Mouse (Mus musculus) kidney, postnatal 36 days (tissue): ENCODE results near the gene Mta3.
A peak's percentile ranks its signal among the peaks of the same experiment; 100 is the strongest.

Experiments used
- DNase-seq, 2 experiments: peaks; one replicate each; pipeline ENCODE4 v3.0.0; 2021 to 2022; ENCODE audit warnings: mixed read lengths in 2 of 2

The Mta3 gene

DNA sequence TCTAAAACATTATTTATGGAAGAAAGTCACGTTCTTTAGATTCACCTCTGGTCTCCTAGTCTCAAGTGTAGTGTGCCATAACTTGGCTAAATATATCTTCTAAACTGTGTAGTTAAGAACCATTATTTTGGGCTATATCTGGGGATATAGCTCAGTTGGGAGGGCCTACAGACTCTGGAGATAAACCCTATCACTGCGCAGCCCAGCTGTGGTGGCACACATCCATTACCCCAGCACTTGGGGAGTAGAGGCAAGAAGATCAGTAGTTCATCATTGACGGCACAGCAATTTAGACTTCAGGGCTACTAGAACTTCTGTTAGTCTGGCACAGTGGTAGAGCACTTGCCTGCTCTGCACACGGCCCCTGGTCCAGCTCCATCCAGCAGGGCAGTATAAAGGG, 107.1 kb downstream of the Mta3 start:
- DNase-seq = no peak

DNA sequence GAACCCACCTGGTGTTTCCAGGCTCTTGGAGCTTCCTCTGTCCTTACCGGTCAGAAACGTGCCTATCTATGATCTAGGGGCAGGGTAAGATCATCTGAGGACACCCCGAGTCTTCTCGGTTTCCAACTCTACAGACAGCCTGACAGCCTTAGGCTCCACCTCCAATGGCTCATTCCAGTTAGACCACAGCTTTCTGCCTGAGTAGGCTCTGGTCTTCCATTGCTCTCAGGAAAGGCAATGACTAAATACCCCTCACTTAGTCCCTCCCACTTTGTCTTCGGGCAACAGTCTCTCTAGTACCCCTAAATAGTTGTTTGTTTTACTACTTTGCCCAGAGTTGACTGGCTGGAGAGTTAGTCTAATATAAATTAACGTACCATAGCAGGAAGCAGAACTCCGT, 111.0 kb downstream of the Mta3 start:
- no peak for DNase-seq

DNA sequence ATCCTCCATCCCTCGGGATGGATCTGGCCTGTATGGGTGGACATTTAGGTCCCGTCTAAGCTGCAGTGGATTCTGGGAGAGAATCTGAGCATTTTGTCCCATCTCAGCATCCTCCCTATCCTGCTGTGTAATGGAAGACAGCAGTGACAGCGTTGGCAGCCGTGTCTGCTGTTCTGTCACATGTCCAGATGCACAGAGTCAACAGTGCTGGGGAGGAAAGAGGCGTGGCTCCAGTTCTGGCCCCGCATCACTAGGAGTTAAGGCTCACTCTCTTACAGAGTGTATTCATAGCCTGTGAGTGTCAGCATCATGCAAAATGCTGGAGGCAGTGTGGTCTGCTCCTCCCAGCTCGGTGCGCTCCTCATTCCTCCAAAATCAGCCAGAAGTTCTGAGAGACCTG, 113.5 kb downstream of the Mta3 start:
- no peak for DNase-seq

DNA sequence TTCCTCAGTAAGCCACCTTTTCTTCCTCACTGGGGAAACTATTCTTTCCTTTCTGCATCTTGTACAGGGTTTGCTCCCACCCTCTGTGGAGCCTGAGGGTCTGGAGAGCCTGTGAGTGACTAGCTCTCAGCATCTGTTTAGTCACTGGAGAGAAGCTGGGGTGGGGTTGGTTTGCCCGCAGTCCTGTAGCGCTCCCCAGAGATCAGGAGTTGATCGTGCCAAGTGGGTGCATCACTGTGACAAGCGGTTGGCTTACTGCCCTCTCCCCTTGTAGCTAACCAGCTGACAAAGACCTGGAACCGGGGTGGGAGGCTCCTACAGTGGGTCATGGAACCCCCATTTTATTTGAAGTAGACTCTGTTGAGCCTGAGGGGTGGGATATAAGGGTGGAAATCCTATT, 114.7 kb downstream of the Mta3 start:
- DNase-seq = no peak

DNA sequence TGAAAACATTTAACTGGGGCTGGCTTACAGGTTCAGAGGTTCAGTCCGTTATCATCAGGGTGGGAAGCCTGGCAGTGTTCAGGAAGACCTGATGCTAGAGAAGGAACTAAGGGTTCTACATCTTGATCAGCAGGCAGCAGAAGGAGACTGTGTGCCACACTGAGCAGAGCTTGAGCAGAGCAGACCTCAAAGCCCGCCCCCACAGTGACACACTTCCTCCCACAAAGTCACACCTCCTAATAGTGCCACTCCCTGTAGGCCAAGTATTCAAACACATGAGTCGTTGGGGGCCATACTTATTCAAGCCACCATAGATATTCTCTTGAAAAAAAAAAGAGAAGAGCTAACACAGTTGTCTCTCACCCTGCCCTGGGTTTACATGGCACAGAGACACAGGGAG, 115.9 kb downstream of the Mta3 start:
- no peak for DNase-seq

DNA sequence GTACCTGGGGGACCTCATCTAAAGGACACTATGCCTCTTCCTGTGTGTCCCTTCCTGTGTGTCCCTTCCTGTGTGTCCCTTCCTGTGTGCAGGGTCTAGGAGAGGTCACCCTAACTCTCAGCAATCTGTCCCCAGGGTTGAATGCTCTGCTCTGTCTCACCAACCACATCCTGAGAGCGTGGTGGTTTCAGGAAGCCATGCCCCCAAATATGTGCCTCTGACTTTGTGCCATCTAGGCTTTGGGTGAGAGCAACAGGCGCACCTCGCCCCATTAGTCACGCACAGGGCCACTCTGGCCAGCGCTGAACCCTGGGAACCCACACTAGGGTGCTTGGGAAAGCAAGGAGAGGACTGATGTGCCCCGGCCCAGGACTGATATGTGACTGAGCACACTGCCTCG, 117.9 kb downstream of the Mta3 start:
- no peak for DNase-seq

DNA sequence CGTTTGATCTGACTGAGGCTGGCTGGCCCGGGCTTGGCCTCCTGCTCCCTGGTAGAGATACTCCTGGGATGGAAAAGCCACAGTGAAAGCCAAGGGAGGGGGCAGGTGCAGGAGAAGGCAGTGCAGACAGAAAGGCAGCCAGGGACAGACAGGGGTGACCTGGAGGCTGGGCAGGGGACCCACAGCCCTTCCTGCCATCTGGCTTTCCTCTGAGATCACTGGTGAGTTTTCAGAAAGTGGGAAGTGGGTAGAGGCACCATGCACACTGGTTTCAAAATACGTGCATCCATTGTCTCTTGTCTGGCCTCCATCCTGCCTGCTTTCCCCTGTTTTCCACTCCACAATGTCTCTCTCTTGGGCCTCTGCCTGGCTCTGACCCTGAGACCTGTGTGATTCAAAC, 123.4 kb downstream of the Mta3 start:
- no peak for DNase-seq

DNA sequence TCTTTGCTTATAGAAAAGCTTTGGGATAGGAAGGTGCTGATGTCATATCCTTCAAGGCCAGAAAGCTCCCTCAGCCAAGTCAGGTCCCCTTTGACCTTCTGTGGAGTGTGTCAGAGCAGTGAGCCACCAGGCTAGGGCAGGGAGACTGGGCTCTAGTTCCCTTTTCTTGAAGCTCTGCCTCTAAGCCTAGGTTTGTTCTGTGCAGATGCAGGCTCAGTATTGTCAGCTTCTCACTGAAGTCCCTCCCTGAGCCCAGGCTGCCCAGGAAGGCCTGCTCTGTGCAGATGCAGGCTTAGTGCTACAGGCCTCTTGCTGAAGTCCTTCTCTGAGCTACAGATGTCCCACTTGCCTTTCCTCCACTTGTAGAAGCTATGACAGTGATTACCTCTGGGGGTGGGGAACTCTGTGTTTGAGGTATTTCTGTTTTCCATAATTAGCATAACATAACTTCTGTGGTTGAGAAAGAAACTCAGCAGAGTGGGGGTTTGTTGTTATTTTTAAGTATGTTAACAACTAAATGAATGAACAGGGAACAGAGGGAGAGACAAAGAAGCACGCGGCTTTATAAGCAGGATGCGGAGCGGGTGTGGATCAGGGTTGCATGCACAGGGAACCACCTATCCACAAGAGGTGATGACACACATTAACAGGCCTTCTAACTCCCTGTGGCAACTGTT, 124.8 kb downstream of the Mta3 start:
- DNase-seq = no peak

DNA sequence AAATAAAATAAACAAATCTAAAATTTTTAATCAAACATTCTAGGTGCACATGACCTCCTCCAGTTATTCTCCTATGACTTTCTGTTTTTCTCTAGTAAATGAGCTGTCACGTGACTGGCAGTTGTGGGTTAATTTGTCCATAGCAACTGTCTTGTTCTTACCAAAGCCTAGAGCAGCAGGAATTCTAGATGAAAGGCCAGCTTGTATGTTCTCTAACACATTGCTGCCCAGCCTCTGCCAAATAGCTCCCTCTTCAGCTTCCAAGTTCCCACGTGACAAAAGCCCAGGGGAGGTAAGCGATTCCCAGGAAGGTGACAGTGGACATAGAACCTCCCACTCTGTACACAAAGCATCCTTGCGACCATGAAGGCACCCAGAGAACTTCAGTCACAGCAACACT, 128.2 kb downstream of the Mta3 start:
- DNase-seq = no peak

DNA sequence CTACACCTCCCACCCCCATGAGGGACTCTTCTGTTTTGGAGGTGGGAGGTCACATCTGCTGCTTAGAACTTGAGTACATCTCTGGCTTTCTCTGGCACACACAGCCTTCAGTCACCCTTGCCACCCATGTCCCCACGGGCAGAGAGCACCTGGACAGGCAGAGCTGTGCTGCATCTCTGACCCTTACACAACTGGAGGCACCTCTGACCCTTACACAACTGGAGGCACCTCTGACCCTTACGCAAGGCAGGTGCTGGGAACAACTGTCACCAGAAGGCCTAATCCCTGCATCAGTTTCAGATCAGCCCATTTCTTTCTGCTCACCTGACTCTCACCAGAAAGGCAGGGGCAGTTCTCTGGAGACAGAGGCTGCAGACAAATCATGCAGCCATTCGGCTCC, 130.1 kb downstream of the Mta3 start:
- peak in 1 of 2 experiments; percentile 47 for DNase-seq

DNA sequence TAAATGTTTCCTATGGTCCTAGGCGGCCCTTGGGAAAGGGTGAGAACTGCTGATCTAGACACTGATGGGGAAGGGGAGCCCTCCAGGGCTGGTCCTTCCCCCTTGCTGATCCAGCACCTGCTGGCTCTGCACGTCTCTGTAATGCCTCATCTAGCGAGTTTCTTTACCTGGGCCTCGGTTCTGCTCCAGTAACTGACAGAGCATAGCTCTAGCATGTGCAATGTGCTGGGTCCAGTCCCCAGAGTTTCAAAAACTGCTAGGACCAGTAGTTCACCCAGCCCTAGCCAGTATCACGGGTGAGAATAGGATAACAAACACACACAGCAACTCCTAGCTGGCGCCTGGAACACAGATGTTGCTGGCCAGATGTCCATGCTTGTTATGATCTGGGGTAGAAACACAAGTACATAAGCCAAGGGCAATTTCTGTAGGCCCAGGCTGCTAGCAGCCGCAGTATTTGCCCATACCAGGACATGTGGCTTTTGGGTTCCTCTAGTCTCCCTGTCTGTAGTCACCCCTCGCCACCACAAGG, 131.8 kb downstream of the Mta3 start:
- no peak for DNase-seq

DNA sequence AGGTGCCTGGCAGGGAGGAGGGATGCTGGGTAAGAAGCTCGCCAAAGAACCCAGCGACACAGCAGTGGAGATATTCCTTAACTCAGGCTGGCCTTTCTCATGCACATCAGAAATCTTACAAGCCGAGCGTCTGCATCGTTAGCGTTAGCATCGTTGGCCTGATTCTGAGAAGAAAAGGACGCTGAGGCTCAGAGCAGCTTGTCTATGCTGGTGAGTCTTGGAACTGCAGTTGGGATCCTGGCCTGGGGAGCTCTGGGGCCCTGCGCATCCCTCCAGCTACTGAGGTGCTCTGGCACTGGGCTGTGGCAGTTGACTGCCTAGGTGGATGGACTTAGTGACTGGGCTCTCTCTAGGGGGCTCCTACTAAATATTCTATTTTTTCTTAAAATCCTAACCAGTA, 133.2 kb downstream of the Mta3 start:
- no peak for DNase-seq

DNA sequence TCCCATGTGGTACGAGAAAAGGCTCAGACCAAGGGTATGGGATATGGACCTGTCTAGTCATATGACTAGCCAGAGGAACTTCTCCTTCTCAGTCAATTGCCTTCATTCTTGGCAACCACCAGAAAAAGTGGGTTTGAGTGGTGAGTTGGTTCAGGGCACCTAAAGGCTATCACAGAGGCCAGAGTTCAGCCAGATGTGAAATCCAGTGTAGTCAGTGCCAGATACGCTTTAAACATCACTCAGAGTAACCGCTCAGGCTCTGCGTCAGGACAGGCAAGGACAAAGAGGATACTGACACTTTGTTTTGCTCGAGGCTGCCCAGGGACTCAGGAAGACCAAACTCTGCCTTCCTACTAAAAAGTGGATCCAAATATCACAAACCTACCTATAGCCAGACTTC, 135.0 kb downstream of the Mta3 start:
- no peak for DNase-seq

DNA sequence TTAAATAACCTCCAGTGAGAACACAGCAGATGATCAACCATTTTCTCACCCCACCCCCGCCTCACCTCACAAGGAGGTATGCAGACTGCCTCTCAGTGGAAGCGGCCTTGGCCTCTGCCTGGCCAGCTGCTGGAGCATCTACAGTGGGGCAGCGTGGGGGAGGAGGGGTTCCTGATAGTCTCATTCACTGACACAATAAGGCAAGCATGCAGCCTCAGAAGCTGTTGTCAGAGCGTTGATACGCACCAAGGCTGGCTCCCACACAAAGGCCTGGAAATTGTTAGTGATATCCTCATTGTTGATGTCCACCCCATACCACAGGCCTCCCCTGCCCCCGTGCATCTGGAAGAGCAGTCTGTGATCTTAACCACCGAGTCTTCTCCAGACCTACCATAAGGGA, 137.8 kb downstream of the Mta3 start:
- DNase-seq = no peak

DNA sequence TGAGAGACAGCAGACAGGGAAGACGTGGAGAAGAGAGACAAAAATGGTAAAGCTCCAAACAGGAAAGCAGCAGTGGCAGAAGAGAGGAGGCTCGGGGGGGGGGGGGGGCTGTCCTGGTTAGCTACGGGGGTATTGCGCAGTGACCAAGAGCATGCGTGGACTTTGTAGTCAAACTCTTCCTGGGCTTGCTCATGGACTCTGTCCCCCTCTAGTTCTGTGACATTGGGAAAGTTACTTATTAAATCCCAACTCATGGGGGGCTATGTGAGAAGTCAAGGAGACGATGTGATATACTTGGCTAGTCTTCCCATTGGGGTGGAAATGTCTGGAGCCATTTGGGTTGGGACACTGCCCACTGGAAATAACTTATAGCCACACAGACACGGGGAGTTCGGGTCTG, 139.6 kb downstream of the Mta3 start:
- DNase-seq = peak; percentile 51 to 79

DNA sequence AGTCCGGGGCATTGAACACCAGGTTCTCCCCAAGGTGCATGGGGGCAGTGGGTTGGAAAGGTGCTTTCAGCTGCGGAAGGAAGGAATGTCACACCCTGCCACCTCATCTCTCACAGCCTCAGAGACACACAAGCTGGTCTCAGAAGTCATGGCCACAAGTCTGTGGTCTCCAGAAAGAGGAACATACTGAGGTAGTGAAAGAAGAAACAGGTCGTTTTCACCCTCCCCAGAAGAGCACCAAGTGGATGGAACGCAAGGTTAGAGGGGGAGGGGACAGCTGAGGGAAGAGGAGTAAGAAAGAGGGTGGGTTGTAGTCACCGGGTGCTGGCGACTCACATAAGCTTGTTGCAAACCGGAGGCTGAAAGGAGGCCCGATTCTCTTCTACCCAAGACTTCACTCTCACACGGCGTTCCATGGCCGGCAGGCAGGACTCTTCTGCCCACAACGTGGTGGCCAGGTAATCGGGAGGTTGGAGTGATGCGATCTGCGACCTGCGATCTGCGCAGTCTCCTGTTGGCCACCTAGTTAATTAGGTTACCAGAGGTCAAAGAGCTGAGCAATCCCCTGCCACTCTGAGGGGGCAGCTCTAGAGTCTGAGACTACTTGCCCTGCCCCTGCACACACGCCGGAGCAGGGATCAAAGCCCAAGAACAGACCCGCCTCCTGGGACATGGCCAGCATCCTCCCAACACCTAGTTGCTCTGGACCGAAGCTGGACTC, 140.5 kb downstream of the Mta3 start:
- peak; percentile 91 to 94 for DNase-seq

DNA sequence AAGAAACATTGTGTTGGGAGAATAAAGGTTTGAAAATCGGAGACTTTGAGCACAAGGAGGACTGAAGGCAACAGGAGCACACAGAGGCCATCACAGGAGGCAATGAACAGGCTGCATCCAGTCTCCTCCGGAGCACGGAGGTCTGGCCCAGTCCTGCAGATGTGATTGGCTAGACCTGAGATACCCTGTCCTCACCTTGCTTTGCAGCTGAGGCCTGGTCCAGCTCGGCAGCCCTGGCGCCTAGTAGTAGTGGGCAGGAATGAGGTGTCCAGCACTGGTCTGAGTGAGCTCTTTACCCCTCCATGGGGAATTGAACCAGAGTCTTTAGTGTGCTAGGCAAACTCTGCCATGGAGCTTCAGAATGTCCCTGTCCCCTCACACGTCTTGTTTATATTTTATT, 141.1 kb downstream of the Mta3 start:
- DNase-seq = no peak

DNA sequence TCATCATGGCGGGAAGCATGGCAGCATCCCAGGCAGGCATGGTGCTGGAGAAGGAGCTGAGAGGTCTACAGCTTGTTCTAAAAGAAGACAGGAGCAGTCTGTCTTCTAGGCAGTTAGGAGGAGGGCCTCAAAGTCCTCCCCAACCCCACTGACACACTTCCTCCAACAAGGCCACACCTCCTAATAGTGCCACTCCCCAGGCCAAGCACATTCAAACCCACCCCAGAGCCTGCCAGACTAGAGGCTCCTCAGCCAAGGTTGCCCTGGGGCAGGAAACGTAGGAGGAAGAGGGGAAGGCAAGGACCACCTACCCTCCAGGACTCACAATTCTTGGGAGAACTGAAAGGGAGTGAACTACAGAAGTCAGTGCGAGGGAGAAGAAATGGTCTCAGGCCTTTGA, 141.9 kb downstream of the Mta3 start, which contains the start of gene Haao:
Gene Haao (minus strand): TSS at position 149 of the 400 bp plus-strand sequence.
- peak in 1 of 2 experiments; percentile 38 for DNase-seq

DNA sequence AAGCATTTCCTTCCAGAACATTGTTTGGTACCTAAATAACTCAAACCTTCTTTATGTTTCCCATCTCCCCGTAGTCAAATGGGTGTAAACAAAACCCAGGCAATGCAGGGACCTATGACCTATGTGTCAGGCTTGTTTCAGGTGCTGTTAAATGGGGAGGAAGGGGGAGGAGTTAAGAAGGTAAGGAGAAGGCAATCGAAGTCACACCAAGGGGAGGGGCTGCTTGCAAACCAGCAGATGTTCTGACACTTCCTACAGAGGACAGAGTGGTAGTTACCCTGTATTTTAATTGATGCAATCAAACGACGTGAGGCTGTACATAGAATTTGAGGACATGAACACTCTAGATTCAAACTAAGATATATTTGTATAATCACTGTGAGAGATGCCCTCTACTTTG, 142.5 kb downstream of the Mta3 start:
- DNase-seq = no peak

DNA sequence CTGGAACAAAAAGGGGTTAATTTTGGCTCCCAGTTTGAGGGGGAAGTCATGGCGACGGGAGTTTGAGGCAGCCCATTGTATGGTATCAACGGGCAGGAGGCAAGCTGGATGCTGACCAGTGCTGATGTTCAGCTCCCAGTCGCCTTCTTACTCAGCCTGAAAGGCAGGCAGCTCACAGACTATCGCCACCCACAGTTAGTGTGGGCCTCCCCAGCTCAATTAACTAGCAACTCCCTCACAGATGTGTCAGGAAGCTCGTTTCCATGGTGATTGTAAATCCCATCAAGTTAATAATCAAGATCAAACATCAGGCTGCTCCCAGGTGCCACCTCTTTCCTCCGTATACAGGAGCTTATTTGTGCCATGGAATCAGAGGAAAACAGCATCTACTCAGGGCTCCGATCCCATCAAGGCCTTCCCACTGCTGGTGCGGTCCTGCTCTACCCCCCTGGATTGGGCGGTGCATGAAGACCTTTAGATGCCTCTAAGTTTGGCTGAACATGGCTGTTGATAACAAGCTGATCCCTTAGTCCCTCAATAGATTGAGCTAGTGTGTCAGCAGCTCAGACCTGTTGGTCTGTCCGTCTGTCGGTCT, 143.2 kb downstream of the Mta3 start:
- no peak for DNase-seq

DNA sequence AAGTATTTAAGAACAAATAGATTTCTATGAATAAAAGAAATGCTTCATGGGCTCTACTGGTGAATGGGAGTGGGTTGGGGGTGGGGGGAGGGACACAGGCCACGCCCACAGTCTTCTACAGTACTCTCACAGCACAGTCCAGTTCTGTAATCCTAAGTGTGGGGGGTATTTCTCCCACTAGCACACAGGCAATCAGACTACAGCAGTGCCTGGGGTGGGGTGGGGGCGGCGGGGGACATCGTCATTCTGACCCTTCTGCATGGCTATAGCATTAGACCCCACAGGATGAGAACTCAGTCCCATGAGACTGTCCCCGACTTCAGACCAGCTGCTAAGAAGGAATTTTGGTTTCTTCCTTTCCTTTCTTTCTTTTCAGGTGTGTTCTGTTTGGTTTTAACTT, 143.8 kb downstream of the Mta3 start:
- no peak for DNase-seq

DNA sequence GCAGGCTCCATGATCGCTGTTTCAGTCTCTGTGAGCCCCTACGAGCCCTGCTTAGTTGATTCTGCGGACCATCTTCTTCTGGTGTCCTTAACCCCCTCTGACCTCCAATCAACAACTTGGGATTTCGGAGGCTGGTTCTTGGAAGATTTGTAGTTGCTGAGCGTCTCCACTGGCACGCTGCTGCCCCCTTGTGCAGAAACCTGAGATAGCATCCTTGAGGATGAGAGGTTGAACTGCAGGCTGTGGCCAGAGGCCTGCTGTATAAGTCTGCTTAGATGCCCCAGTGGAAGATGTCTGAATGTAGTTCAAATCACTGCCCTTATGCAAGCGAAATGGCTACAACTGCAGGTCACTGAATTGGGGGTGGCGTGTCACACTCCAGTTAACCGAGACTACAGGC, 144.5 kb downstream of the Mta3 start:
- DNase-seq = peak; percentile 85 to 97

DNA sequence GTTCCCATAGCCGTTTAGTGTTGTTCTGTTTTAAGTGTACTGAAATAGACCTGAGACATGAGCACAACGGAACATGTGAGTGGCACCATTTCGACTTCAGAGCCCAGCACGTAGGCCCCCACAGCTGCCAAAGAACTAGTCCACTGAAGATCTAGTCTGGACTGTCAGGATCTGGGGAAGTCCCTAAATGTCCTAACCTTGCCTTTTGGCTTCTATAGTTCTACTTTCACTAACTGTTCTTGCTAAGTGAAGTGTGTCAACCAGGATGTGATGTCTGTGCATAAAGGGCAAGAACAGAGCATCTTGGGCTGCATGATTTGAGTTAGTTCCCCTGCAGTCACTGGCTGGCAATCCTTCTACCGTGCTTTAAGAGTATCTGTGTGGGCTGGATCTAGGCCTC, 144.9 kb downstream of the Mta3 start:
- DNase-seq = no peak

DNA sequence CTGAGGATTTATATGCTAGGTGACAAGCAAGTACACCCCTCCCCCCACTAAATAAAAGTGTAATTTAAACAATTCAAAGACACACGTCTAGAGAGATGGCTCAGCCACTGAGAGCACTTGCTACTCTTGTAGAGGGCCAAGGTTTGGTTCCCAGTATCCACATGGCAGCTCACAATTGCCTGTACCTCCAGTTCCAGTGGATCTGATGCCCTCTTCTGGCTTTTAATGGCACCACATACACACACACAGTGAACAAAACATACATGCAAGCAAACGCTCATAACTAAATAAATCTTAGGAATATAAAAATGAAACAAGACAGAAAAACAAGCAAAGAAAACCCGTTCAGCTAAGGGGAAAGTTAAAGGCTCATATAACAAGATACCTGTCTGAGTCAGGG, 147.9 kb downstream of the Mta3 start:
- no peak for DNase-seq
